Mouse (Mus musculus) forebrain, embryonic 10.5 days (tissue): ENCODE measurements at regions not wholly inside any gene's neighbourhood (a gene's known extent, or its start where the extent isn't known, plus 50 kb on each side); places are given as distances from the start of the nearest gene placed in this dataset.
"Not testable (repeated sequence)": the region's sequence is repeated elsewhere in the genome, so short reads cannot be mapped to it uniquely, and the experiment has no call there.

Experiments
- DNase-seq: peaks from one replicate; pipeline ENCODE4 v3.0.0-alpha.2; 2017; ENCODE audit warnings: low spot score; ENCODE audit errors: extremely low spot score
- H3K27ac ChIP-seq: fragments of 300-500 bp; sonication (generic); 2 replicates; pipeline ENCODE4 v1.5.1; 2016; ENCODE audit warnings: mild to moderate bottlenecking
- H3K27me3 ChIP-seq: fragments of 300-500 bp; sonication (generic); 2 replicates; pipeline ENCODE4 v1.6.1; 2016; ENCODE audit warnings: mild to moderate bottlenecking; ENCODE audit not compliant: poor library complexity, severe bottlenecking
- H3K36me3 ChIP-seq: fragments of 300-500 bp; sonication (generic); replicated peaks from 2 replicates; pipeline ENCODE4 v1.6.1; 2016; ENCODE audit warnings: mild to moderate bottlenecking, moderate library complexity
- H3K4me1 ChIP-seq: fragments of 300-500 bp; sonication (generic); 2 replicates; pipeline ENCODE4 v1.6.1; 2016
- H3K4me3 ChIP-seq: fragments of 300-500 bp; sonication (generic); 2 replicates; pipeline ENCODE4 v1.5.1; 2016; ENCODE audit warnings: mild to moderate bottlenecking, moderate library complexity
- H3K9me3 ChIP-seq: fragments of 300-500 bp; sonication (generic); 2 replicates; pipeline ENCODE4 v1.6.1; 2016; ENCODE audit warnings: mild to moderate bottlenecking, moderate library complexity
- WGBS: fragments of 180-500 bp; shearing (Covaris S2); methylation state at CpG from one replicate; pipeline ENCODE4 v1.1.7; 2016; 5-methylcytosine and 5-hydroxymethylcytosine counted together

DNA sequence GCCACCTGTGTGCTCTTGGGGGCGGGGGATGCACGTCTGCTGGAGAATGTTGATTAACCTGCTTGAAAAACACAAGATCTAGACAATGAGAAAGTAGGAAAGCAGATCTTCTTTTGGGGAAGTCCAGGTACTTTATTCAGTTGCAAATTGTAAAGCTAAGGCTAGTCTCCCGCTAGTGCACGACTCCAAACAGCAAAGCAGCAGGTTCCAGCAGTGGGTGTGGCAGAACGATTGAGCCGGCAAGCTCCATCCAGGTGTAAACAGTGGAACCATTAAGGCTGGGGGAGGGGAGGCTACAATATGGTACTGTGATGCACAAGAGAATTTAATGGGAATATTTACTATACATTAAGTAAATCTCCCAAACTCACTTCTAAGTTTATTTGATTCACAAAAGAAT lies 448.6 kb upstream of the Cobl start:
- WGBS = 39% methylated on average over 6 of the region's 6 CpGs
- DNase-seq, H3K4me1 ChIP-seq, H3K27me3 ChIP-seq, H3K4me3 ChIP-seq, H3K36me3 ChIP-seq, H3K27ac ChIP-seq, H3K9me3 ChIP-seq: not testable (repeated sequence)

DNA sequence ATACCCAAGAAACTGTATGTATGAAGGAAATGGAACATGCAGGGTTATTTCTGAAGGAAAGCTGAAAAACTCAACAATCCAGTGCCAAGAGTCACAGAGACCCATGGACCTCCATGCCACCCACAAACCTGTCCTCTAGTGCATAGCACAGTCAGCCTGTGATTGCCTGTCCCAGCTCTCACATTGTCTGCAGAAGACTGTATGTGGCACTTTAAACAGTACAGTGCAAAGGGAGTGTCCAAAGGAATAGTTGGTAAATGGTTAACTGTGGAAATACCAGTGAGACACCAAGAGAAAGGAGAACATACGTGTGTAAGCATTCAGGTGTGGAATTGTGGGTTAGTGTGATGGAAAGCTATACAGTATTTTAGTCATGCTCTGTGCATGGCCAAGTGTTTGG lies 409.0 kb upstream of the Cobl start:
- Histone ChIP-seq H3K9me3 (no peaks in the 10 kb centered on the region), H3K27me3 (no peaks in the 10 kb centered on the region), H3K4me1 (no peaks in the 10 kb centered on the region), H3K36me3 (no peaks in the 10 kb centered on the region), H3K27ac (no peak overlapping the region), H3K4me3 (no peak overlapping the region)
- WGBS = 93% methylated on average over 1 of the region's 1 CpGs
- DNase-seq = no peak

DNA sequence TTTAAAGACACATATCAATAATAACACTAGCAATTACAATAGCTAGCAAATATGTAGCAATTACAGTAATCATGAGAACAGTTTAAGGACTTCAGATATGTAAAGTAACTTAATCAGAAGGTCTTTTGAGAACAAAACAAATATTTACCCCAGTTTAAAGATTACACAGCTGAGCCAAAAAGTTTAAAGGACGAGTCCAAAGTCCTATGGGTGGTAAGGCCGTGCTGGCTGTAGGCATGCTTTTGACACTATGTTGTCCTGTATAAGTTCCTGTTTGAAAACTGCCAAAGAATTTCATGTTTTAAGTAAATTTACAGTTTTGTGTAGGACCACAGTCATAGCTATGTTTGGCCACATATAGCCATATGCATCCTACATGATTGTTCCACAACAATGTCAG lies 408.0 kb upstream of the Cobl start:
- Histone ChIP-seq H3K27ac (no peak overlapping the region), H3K4me1 (no peaks in the 10 kb centered on the region), H3K4me3 (no peak overlapping the region), H3K36me3 (no peaks in the 10 kb centered on the region), H3K27me3 (no peaks in the 10 kb centered on the region), H3K9me3 (no peaks in the 10 kb centered on the region)
- no peak for DNase-seq
- 83% methylated on average over 2 of the region's 2 CpGs for WGBS

DNA sequence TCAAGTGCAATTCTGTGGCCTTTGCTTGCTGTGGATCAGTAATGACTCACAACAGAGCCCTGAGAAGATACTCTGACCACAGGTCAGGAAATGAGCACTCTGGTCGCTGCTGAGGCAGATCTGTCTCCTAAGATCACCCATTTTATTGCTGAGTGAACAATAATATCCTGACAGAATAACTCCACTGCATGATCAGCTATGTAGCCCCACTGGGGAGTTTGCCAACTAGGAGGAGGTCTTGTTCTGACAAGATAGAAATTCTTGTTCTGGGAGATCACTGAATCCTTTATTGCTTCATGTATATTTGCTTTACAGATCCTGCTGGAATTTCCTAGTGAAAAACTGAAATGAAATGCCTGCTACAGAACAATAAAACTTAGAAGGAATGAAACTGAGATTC lies 407.6 kb upstream of the Cobl start:
- Histone ChIP-seq H3K27ac (no peak overlapping the region), H3K36me3 (no peaks in the 10 kb centered on the region), H3K4me1 (no peaks in the 10 kb centered on the region), H3K27me3 (no peaks in the 10 kb centered on the region), H3K9me3 (no peaks in the 10 kb centered on the region), H3K4me3 (no peak overlapping the region)
- no peak for DNase-seq
- 69% methylated on average over 1 of the region's 1 CpGs for WGBS

DNA sequence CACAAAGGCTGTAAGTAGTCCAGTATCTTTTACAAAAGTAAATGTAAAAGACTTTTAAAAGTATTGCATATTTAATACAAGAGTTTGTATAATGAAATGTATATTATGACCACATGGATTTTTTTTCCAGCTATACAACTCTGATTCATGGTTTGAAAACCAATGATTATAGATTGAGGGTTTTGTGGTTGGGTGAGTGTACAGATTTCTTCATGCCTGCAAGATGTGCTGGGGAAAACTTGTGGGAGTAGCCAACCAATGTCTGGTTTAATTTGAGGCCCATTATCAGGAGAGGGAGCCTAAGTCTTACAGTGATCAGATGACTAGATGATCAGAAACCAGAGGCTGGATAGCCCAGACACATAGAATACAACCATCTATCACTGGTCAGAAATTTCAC lies 402.8 kb upstream of the Cobl start:
- no peak for DNase-seq
- Histone ChIP-seq H3K9me3 (no peaks in the 10 kb centered on the region), H3K4me1 (no peaks in the 10 kb centered on the region), H3K36me3 (no peaks in the 10 kb centered on the region), H3K27ac (no peak overlapping the region), H3K27me3 (no peaks in the 10 kb centered on the region), H3K4me3 (no peak overlapping the region)

DNA sequence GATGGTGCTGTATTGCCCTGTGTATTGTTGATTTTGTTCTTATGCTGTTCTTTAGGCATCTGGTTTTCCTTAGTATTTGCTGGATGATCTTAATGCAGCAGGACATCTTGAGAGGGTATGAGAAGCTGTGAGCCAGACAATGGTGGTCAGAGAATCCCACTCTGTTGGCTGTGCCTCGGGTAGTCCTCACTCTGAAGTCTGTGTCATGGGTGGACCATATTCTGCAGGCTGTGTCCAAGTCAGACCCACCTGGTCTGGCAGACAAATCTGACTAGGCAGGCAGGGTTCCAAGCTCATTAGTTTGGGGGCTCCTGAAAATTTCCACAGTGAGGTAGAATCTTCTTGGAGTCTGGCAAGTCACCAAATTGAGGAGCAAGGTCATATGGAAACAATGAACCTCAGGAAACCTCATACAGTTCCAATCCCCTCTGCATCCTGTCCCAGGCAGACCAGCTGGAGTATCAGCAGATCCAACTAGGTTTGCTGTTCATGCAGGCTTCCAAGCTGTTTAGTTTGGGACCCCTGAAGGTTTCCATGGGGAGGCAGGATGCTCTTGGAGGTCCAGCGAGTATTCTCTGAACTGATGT lies 400.4 kb upstream of the Cobl start:
- 74% methylated on average over 2 of the region's 2 CpGs for WGBS
- no peak overlapping the region for H3K27ac ChIP-seq
- DNase-seq = no peak
- H3K36me3 ChIP-seq = no peaks in the 10 kb centered on the region
- no peaks in the 10 kb centered on the region for H3K9me3 ChIP-seq
- H3K27me3 ChIP-seq = no peaks in the 10 kb centered on the region
- no peaks in the 10 kb centered on the region for H3K4me1 ChIP-seq
- no peak overlapping the region for H3K4me3 ChIP-seq

DNA sequence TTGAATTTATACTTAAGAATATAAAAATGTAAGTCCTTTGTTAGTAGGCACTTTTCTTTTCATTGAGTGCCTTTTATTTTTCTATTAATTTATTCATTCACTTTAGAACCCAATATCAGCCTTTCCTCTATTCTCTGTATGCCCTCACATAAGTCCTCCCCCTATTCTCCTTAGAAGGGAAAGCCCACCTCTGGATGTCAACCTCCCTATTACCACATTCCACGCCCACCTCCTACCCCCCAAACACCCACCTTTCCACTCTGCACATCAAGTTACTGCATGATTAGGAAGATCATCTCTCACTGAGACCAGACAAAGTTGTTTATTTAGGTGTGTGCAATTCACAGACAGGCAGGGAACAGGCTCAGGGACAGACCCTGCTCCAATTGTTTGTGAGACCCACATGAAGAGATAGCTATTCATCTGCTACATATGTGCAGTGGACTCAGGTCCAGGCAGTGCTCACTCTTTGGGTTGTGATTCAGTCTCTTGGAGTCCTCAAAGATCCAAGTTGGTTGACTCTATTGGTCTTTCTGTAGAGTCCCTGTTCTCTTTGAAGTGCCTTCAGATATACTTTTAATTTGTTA lies 394.7 kb upstream of the Cobl start:
- Histone ChIP-seq H3K9me3 (no peaks in the 10 kb centered on the region), H3K4me3 (no peak overlapping the region), H3K4me1 (no peaks in the 10 kb centered on the region), H3K36me3 (no peaks in the 10 kb centered on the region), H3K27ac (no peak overlapping the region), H3K27me3 (no peaks in the 10 kb centered on the region)
- DNase-seq = no peak
- WGBS = 83% methylated on average over 1 of the region's 1 CpGs

DNA sequence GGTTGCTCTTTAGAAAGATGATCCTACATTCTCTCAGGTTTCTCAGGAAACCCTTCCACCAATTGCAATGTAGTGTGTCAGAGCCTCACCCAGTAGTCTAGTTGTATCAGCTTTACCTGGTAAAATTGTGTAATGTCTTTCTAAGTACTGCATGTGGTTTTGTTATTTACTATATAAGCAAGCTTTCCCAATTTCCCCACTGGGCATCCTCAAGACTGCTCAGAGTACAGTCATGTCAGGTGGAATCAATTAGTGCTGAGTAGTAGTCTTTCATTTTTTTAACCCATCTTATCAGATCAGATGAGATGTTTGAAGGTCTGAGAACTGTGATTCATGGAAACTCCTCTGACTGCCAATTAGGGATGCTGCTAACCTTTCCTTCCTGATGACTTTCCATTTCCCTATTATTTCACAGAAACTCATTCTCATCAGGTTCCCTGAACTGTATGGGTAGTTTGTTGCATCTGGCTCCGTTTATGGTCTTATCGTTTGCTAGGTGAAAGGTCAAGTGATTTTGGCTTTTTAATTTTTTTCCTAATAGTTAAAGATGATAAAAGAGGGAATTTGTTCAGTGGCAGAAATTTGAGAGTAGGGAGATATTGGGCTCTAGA lies 393.6 kb upstream of the Cobl start:
- Histone ChIP-seq H3K4me1 (no peaks in the 10 kb centered on the region), H3K36me3 (no peaks in the 10 kb centered on the region), H3K27ac (no peak overlapping the region), H3K9me3 (no peaks in the 10 kb centered on the region), H3K4me3 (no peak overlapping the region), H3K27me3 (no peaks in the 10 kb centered on the region)
- 90% methylated on average over 2 of the region's 2 CpGs for WGBS
- no peak for DNase-seq

DNA sequence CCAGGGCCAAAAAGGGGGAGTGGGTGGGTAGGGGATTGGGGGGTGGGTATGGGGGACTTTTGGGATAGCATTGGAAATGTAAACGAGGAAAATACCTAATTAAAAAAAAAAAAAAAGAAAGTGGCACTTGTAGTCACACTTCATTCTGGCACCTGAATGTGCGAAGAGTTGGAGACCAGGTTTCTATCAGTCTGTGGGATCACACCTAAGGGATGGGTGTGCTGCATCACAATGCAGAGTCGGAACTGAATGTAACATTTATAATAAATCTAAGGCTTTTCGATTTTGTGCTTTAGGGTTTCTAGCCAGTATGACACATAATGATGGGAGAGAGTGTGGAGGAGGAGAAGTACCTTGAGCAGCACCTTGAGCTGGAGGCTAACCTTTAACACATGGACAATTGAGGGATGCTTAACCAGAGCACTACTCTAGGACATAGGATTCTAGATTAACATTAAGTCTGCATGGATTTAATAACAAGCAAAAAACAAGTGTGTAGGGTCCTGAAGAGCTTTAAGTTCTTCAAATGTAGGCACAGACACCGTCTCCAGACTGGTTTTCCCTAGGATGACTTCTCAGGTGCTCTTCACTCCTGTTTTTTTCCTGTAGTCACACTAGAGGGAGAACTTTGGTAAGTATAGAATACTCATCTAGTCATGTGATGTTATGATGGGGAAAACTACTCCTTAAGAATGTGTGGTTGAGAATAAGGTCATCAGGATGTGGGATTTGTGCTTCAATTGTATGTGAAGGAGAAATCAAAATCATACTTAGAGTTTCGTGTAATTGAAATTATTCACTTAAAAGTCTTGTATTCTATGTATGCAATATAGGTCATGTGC lies 392.8 kb upstream of the Cobl start:
- 89% methylated on average over 6 of the region's 6 CpGs for WGBS
- H3K27ac ChIP-seq = no peak overlapping the region
- no peaks in the 10 kb centered on the region for H3K27me3 ChIP-seq
- no peaks in the 10 kb centered on the region for H3K36me3 ChIP-seq
- H3K4me3 ChIP-seq = no peak overlapping the region
- no peaks in the 10 kb centered on the region for H3K9me3 ChIP-seq
- no peaks in the 10 kb centered on the region for H3K4me1 ChIP-seq
- DNase-seq = no peak

DNA sequence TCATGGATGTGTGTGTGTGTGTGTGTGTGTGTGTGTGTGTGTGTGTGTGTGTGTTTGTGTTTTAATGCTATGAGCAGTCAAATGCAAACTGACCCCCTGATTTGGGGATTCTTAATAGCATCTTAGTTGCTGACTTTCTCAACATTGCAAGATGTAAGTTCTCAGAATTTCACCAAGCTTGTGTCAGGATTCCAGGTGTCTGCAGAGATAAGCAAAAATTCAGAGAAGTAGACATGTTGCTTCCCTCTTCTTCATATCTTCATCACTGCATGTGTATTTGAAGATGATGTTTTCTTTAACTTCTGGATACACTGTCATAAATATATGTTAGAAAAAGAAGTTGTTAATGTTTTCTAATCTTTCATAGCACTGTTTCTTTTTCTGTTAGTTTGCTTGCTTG lies 383.0 kb upstream of the Cobl start:
- Histone ChIP-seq H3K9me3 (no peaks in the 10 kb centered on the region), H3K4me1 (no peaks in the 10 kb centered on the region), H3K27ac (no peak overlapping the region), H3K27me3 (no peaks in the 10 kb centered on the region), H3K36me3 (no peaks in the 10 kb centered on the region), H3K4me3 (no peak overlapping the region)
- DNase-seq = no peak

DNA sequence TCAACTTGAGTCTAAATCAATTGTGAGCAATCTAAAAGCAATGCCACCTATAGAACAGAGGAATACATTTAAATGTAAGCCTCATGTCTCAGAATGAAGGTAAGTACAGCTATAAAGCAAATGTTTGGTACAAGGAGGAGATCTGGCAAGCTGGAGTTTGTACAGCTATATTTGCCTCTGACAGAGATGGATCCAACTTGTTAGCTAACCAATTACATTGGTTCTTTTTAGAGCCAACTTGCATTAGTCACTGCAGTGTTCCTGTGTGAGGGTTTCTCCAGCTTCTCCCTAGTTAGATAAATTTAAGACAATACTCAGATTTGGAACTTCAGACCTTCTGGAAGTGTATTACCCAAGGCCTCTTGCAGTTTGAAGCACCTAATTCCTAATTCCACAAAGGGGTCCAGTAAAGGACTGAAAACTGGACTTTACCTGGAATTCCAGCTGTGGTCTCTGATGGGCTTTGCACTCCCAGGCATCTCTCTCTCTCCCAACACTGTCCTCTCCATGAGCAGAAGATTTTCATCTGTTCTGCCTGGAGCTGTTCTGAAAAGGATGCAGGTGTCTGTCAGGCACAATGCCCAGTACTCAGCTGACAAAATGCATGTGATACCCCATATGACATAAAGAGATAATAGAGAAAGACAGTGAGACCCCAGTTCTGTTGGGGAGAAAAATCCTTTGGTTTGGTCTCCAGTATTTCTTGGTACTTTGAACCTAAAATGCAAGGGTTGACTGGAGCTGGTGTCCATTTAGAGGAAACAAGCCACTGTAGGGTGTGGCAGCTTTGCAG lies 379.1 kb upstream of the Cobl start:
- Histone ChIP-seq H3K4me3 (no peak overlapping the region), H3K9me3 (no peaks in the 10 kb centered on the region), H3K27me3 (no peaks in the 10 kb centered on the region), H3K27ac (no peak overlapping the region), H3K36me3 (no peaks in the 10 kb centered on the region), H3K4me1 (no peaks in the 10 kb centered on the region)
- no peak for DNase-seq

DNA sequence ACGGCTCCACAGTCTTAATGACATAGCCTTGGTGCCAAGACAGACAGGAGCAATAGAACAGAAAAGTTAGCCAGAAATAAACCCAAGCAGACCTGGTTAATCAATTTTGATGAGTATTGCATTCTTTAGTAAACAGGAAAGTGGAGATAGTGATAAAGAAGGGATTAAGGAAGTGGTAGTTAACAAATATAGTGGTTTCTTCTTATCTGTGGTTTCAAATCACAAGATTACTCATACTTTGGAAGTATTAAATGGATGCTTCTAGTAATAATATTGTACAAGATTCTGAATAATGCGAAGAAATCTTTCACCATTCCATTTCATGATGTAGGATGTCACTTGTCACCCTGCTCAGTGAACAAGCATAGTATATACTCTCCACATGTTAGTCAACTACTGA lies 376.6 kb upstream of the Cobl start:
- 83% methylated on average over 2 of the region's 2 CpGs for WGBS
- no peaks in the 10 kb centered on the region for H3K36me3 ChIP-seq
- no peak overlapping the region for H3K27ac ChIP-seq
- no peak overlapping the region for H3K4me3 ChIP-seq
- no peaks in the 10 kb centered on the region for H3K4me1 ChIP-seq
- H3K27me3 ChIP-seq = no peaks in the 10 kb centered on the region
- no peak for DNase-seq
- no peaks in the 10 kb centered on the region for H3K9me3 ChIP-seq

DNA sequence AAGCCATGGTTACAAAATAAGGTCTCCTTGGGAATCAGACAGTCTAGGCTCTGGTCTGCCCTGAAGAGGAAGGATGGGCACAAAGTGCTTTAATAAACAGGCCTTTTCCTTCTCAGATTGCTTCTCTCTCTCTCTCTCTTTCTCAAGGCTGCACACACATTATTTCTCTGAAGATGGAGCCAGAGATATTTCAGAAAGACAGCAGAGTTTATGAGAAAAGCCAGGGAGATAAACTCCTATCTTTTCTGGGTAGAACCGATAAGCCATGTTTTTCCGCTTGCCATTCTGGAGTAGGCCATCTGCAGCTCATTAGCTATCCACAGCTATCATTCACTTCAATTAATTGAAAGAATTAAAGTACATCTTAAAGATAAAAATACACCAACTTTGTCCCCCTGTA lies 373.2 kb upstream of the Cobl start:
- Histone ChIP-seq H3K36me3 (no peaks in the 10 kb centered on the region), H3K9me3 (no peaks in the 10 kb centered on the region), H3K27me3 (no peaks in the 10 kb centered on the region), H3K27ac (no peak overlapping the region), H3K4me3 (no peak overlapping the region), H3K4me1 (no peaks in the 10 kb centered on the region)
- WGBS = 92% methylated on average over 2 of the region's 2 CpGs
- no peak for DNase-seq
